In genomic region chr5:146232816-146233215, GRCm38 (mm10) we compare ENCODE assay signal across 8 mouse cellular contexts. TPM values are rescaled to one million over a fixed set of nuclear protein-coding genes. Genes with fewer than 3 reads are reported as not detected.
DNase-seq lines count a peak whose midpoint lies in the region; ATAC-seq lines count a peak whose summit lies in the region.
"Had no signal": no experiment of that assay in that cellular context is flagged by ENCODE, and none has a peak within 500 bp of the region (broad histone marks: within the 10 kb centered on the region; RNA-seq: fewer than 3 reads in every experiment).

No protein-coding gene starts in this region.

- peak overlapping the region; percentile 81 for H3K4me3 ChIP-seq in liver, embryonic 11.5 days (ENCODE audit: low read depth, low read length)
- H3K4me3 ChIP-seq in forebrain, embryonic 11.5 days (ENCODE audit: low read depth, low read length): peak overlapping the region; percentile 83; the same call in 1 of the 2 replicates
- H3K4me3 ChIP-seq in limb, embryonic 11.5 days (ENCODE audit: low read depth, low read length): no peak overlapping the region
- peak overlapping the region; percentile 80 for H3K4me3 ChIP-seq in neural tube, embryonic 15.5 days (replicated peaks)

- no peaks in the 10 kb centered on the region for H3K27me3 ChIP-seq in liver, embryonic 11.5 days (replicated peaks; ENCODE audit: control insufficient read depth, insufficient read depth, low read length)
- H3K27me3 ChIP-seq in forebrain, embryonic 11.5 days (ENCODE audit: control insufficient read depth, insufficient read depth, low read length): no peaks in the 10 kb centered on the region
- no peaks in the 10 kb centered on the region for H3K27me3 ChIP-seq in limb, embryonic 11.5 days (ENCODE audit: control insufficient read depth, insufficient read depth, low read length)
- H3K27me3 ChIP-seq in neural tube, embryonic 15.5 days (replicated peaks): no peaks in the 10 kb centered on the region

- no peaks in the 10 kb centered on the region; the same call in 1 of the 2 replicates for H3K36me3 ChIP-seq in liver, embryonic 11.5 days (ENCODE audit: control insufficient read depth, insufficient read depth, low read length)
- no peaks in the 10 kb centered on the region for H3K36me3 ChIP-seq in forebrain, embryonic 11.5 days (ENCODE audit: control insufficient read depth, insufficient read depth, low read length)
- no peaks in the 10 kb centered on the region; the same call in 1 of the 2 replicates for H3K36me3 ChIP-seq in limb, embryonic 11.5 days (ENCODE audit: control insufficient read depth, insufficient read depth, low read length)
- H3K36me3 ChIP-seq in neural tube, embryonic 15.5 days: no peaks in the 10 kb centered on the region

- no peak overlapping the region for H3K27ac ChIP-seq in liver, embryonic 11.5 days (ENCODE audit: low read depth, low read length)
- no peak overlapping the region for H3K27ac ChIP-seq in forebrain, embryonic 11.5 days (ENCODE audit: low read depth, low read length)
- no peak overlapping the region for H3K27ac ChIP-seq in limb, embryonic 11.5 days (replicated peaks; ENCODE audit: low read depth, low read length)
- H3K27ac ChIP-seq in neural tube, embryonic 15.5 days (replicated peaks): no peak overlapping the region

- no peaks in the 10 kb centered on the region for H3K9me3 ChIP-seq in liver, embryonic 11.5 days (ENCODE audit: control insufficient read depth, low read length)
- no peaks in the 10 kb centered on the region for H3K9me3 ChIP-seq in forebrain, embryonic 11.5 days (ENCODE audit: control insufficient read depth, low read length)
- no peaks in the 10 kb centered on the region for H3K9me3 ChIP-seq in limb, embryonic 11.5 days (ENCODE audit: control insufficient read depth, low read length)
- no peaks in the 10 kb centered on the region for H3K9me3 ChIP-seq in neural tube, embryonic 15.5 days (replicated peaks)

- peak overlapping the region; percentile 77 for H3K4me2 ChIP-seq in liver, embryonic 11.5 days
- peak overlapping the region; percentile 48; the same call in 1 of the 2 replicates for H3K4me2 ChIP-seq in forebrain, embryonic 11.5 days (ENCODE audit: low read depth, low read length, severe bottlenecking)
- H3K4me2 ChIP-seq in limb, embryonic 11.5 days (ENCODE audit: low read depth, severe bottlenecking): peak overlapping the region; percentile 20; the same call in 1 of the 2 replicates
- H3K4me2 ChIP-seq in neural tube, embryonic 15.5 days: peak overlapping the region; percentile 71

- peak overlapping the region; percentile 41; the same call in 1 of the 2 replicates for H3K9ac ChIP-seq in liver, embryonic 11.5 days (ENCODE audit: low read depth, low read length)
- H3K9ac ChIP-seq in forebrain, embryonic 11.5 days (ENCODE audit: low read length): no peak overlapping the region
- no peak overlapping the region for H3K9ac ChIP-seq in limb, embryonic 11.5 days (ENCODE audit: low read length)
- 0 out of 2 replicates have a peak overlapping the region, but pooled peaks have one; percentile 81 for H3K9ac ChIP-seq in neural tube, embryonic 15.5 days (replicated peaks)

- ATAC-seq in liver, embryonic 11.5 days (replicated peaks; ENCODE audit: low FRiP score): no peak
- no peak for ATAC-seq in forebrain, embryonic 11.5 days (replicated peaks; ENCODE audit: low FRiP score)
- ATAC-seq in limb, embryonic 11.5 days (ENCODE audit: insufficient number of reproducible peaks, low FRiP score, low TSS enrichment, low read depth): no peak
- no peak for ATAC-seq in neural tube, embryonic 15.5 days (ENCODE audit: low FRiP score)
- ATAC-seq in erythroid progenitor cell, adult 5-6 weeks (replicated peaks; ENCODE audit: low FRiP score, poor library complexity, severe bottlenecking): no peak

- H3K4me1 ChIP-seq in liver, embryonic 11.5 days (replicated peaks; ENCODE audit: control insufficient read depth, insufficient read depth, low read length): peaks cover 29% of the 10 kb centered on the region
- H3K4me1 ChIP-seq in forebrain, embryonic 11.5 days (replicated peaks; ENCODE audit: control insufficient read depth, insufficient read depth, low read length): peaks cover 4% of the 10 kb centered on the region
- H3K4me1 ChIP-seq in limb, embryonic 11.5 days (ENCODE audit: control insufficient read depth, insufficient read depth, low read length): peaks cover 3% of the 10 kb centered on the region; the same call in 1 of the 2 replicates
- peaks cover 50% of the 10 kb centered on the region for H3K4me1 ChIP-seq in neural tube, embryonic 15.5 days

- no peak for DNase-seq in liver, embryonic 11.5 days (ENCODE audit: low spot score)
- DNase-seq in liver: no peak
- DNase-seq in forebrain, embryonic 11.5 days (ENCODE audit: low spot score): no peak
- DNase-seq in limb, embryonic 11.5 days (ENCODE audit: low spot score): no peak
- DNase-seq in adrenal gland, postnatal 36 days: no peak

- WGBS in liver, embryonic 11.5 days: 68% methylated on average over 11 of the region's 11 CpGs
- WGBS in forebrain, embryonic 11.5 days: 79% methylated on average over 11 of the region's 11 CpGs
- WGBS in limb, embryonic 11.5 days: 80% methylated on average over 11 of the region's 11 CpGs
- WGBS in neural tube, embryonic 15.5 days: 61% methylated on average over 11 of the region's 11 CpGs

RNA-seq across cellular contexts. Expression of gene Cdk8, which starts 1.8 kb away (rescaled TPM):
- polyA plus RNA-seq in liver, embryonic 11.5 days (2014; fragmentation: Nextera tagmentation; extraction: Ambion mirVana): 31.5 and 34.3 TPM in 2 replicates
- polyA plus RNA-seq in forebrain, embryonic 11.5 days (2014; fragmentation: Nextera tagmentation; extraction: Ambion mirVana): 41.5 and 43.5 TPM in 2 replicates
- 32.8 and 36.1 TPM in 2 replicates for polyA plus RNA-seq in limb, embryonic 11.5 days (2014; fragmentation: Nextera tagmentation; extraction: Ambion mirVana)
- 17.8 and 18.1 TPM in 2 replicates for polyA plus RNA-seq in neural tube, embryonic 15.5 days (2015; fragmentation: Nextera tagmentation; extraction: Ambion mirVana)
- total RNA-seq in erythroid progenitor cell, adult 5-6 weeks (2015; ENCODE audit: low replicate concordance): 74.2 and 103 TPM in 2 replicates
- 72.0 and 97.0 TPM in 2 replicates for total RNA-seq in erythroid progenitor cell, adult 5-6 weeks (2017; ENCODE audit: low replicate concordance)
- total RNA-seq in adrenal gland, postnatal 36 days (2021): 10 to 100 TPM; 43.0 to 78.1 TPM

RNA-seq across cellular contexts. Expression of gene Rnf6, which starts 11.5 kb away (rescaled TPM):
- 31.5 and 32.6 TPM in 2 replicates for polyA plus RNA-seq in liver, embryonic 11.5 days (2014; fragmentation: Nextera tagmentation; extraction: Ambion mirVana)
- 22.7 and 25.0 TPM in 2 replicates for polyA plus RNA-seq in forebrain, embryonic 11.5 days (2014; fragmentation: Nextera tagmentation; extraction: Ambion mirVana)
- 25.3 and 26.2 TPM in 2 replicates for polyA plus RNA-seq in limb, embryonic 11.5 days (2014; fragmentation: Nextera tagmentation; extraction: Ambion mirVana)
- 29.2 and 38.0 TPM in 2 replicates for polyA plus RNA-seq in neural tube, embryonic 15.5 days (2015; fragmentation: Nextera tagmentation; extraction: Ambion mirVana)
- total RNA-seq in erythroid progenitor cell, adult 5-6 weeks (2015; ENCODE audit: low replicate concordance): 23.4 and 24.3 TPM in 2 replicates
- 25.0 and 58.8 TPM in 2 replicates for total RNA-seq in erythroid progenitor cell, adult 5-6 weeks (2017; ENCODE audit: low replicate concordance)
- total RNA-seq in adrenal gland, postnatal 36 days (2021): 10 to 100 TPM; 49.3 to 60.3 TPM

RNA-seq across cellular contexts. Expression of gene 1700001J03Rik, which starts 47.7 kb away (rescaled TPM):
- not detected in 2 replicates for polyA plus RNA-seq in liver, embryonic 11.5 days (2014; fragmentation: Nextera tagmentation; extraction: Ambion mirVana)
- 0.33 TPM in 1 of 2 replicates, not detected in the other for polyA plus RNA-seq in forebrain, embryonic 11.5 days (2014; fragmentation: Nextera tagmentation; extraction: Ambion mirVana)
- not detected in 2 replicates for polyA plus RNA-seq in limb, embryonic 11.5 days (2014; fragmentation: Nextera tagmentation; extraction: Ambion mirVana)
- not detected in 2 replicates for polyA plus RNA-seq in neural tube, embryonic 15.5 days (2015; fragmentation: Nextera tagmentation; extraction: Ambion mirVana)
- not detected in 2 replicates for total RNA-seq in erythroid progenitor cell, adult 5-6 weeks (2015; ENCODE audit: low replicate concordance)
- total RNA-seq in erythroid progenitor cell, adult 5-6 weeks (2017; ENCODE audit: low replicate concordance): not detected in 2 replicates
- total RNA-seq in adrenal gland, postnatal 36 days (2021): under 1 TPM; 0.53 to 0.95 TPM
- polyA plus RNA-seq: liver, adult 2 months had no signal

Comparison
In these comparisons a context has a peak if more than half of its experiments do, and no peak if none do; other contexts are left out.
1. H3K4me2 ChIP-seq: peak in every context shown above with its lines; median percentile 77 in liver, embryonic 11.5 days; 71 in neural tube, embryonic 15.5 days; 48 in forebrain, embryonic 11.5 days; 20 in limb, embryonic 11.5 days.
2. H3K9ac ChIP-seq: peak in liver, embryonic 11.5 days (single experiment) and neural tube, embryonic 15.5 days (single experiment); none in forebrain, embryonic 11.5 days (single experiment) and limb, embryonic 11.5 days (single experiment).